Mouse (Mus musculus): ENCODE results near the gene Ap1s1. TPM values are rescaled to one million over a fixed set of nuclear protein-coding genes. Genes with fewer than 3 reads are reported as not detected.

Gene Ap1s1
- polyA plus RNA-seq, 1 experiment = 16.2 TPM

- TF ChIP-seq POLR2A (IDR thresholded peaks at IDR 0.05; ENCODE audit: low read depth, low read length) (no peak), CTCF (IDR thresholded peaks at IDR 0.05; ENCODE audit: extremely low read depth, insufficient read depth, insufficient read length, insufficient replicate concordance) (no peak)
- no peak overlapping the region for H3K27ac ChIP-seq (ENCODE audit: insufficient read depth, low read length)
- 74% methylated on average over 6 of the region's 6 CpGs for WGBS
- no peaks in the 10 kb centered on the region for H3K27me3 ChIP-seq (ENCODE audit: control insufficient read depth, insufficient read depth, low read length)
- H3K36me3 ChIP-seq (ENCODE audit: control insufficient read depth, insufficient read depth, low read length) = no peaks in the 10 kb centered on the region
- H3K4me1 ChIP-seq (ENCODE audit: control insufficient read depth, insufficient read depth, insufficient read length) = no peaks in the 10 kb centered on the region
- DNase-seq (ENCODE audit: low read depth in 1 of 2, low spot score in 2 of 2) = no peak
- no peak overlapping the region for H3K4me3 ChIP-seq (ENCODE audit: extremely low read depth, insufficient read depth, insufficient read length)
These were observed 5.2 kb upstream of the Ap1s1 start for GRCm38 (mm10) chr5:137051125-137051524.

DNA sequence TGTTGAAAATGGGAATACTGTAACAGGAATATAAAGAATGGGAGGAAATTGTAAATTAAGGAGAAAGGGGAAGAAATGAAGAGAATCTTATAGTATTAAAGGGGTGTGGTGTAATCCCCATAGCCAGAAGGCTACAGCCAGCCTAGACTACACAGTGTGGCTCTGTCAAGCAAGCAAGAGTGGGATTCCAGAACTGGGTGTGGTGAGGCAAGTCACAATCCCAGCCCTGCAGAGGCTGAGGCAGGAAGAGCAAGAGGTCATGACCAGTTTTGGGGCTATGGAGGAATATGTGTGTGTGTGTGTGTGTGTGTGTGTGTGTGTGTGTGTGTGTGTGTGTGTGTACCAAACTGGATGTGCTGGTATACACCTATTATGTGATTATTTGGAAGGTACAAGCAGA, 1.1 kb upstream of the Ap1s1 start:
- Histone ChIP-seq H3K4me3 (ENCODE audit: extremely low read depth, insufficient read depth, insufficient read length) (no peak overlapping the region), H3K27ac (ENCODE audit: insufficient read depth, low read length) (no peak overlapping the region), H3K27me3 (ENCODE audit: control insufficient read depth, insufficient read depth, low read length) (no peaks in the 10 kb centered on the region), H3K36me3 (ENCODE audit: control insufficient read depth, insufficient read depth, low read length) (peaks cover 3% of the 10 kb centered on the region), H3K4me1 (ENCODE audit: control insufficient read depth, insufficient read depth, insufficient read length) (peaks cover 6% of the 10 kb centered on the region; the same call in 1 of the 2 replicates)
- no peak for TF ChIP-seq POLR2A (IDR thresholded peaks at IDR 0.05; ENCODE audit: low read depth, low read length)
- no peak for TF ChIP-seq CTCF (IDR thresholded peaks at IDR 0.05; ENCODE audit: extremely low read depth, insufficient read depth, insufficient read length, insufficient replicate concordance)
- DNase-seq (ENCODE audit: low read depth in 1 of 2, low spot score in 2 of 2) = no peak

DNA sequence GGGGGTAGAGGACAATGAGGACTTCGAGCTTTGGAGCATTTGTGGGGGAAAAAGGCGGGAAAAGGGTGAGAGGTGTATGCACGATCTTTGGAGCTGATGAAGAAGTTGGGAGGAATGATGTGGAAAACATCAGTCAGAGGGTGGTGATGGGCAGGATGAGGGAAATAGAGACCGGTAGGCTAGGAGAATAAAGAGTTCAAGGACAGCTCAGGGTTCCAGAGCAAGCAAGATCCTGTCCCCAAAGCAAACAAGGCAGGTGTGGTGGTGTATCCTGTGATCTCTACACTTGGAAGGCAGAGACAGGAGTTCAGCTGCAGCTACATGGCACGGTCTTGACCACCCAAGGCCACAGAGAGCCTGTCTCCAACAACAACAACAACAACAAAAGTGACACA, 386 bp upstream of the Ap1s1 start:
- H3K4me1 ChIP-seq (ENCODE audit: control insufficient read depth, insufficient read depth, insufficient read length) = peaks cover 6% of the 10 kb centered on the region; the same call in 1 of the 2 replicates
- peaks cover 7% of the 10 kb centered on the region for H3K36me3 ChIP-seq (ENCODE audit: control insufficient read depth, insufficient read depth, low read length)
- H3K27me3 ChIP-seq (ENCODE audit: control insufficient read depth, insufficient read depth, low read length) = no peaks in the 10 kb centered on the region
- DNase-seq (ENCODE audit: low read depth in 1 of 2, low spot score in 2 of 2) = no peak
- WGBS = 26% methylated on average over 5 of the region's 5 CpGs
- TF ChIP-seq CTCF (IDR thresholded peaks at IDR 0.05; ENCODE audit: extremely low read depth, insufficient read depth, insufficient read length, insufficient replicate concordance) (no peak), POLR2A (IDR thresholded peaks at IDR 0.05; ENCODE audit: low read depth, low read length) (no peak)
- H3K4me3 ChIP-seq (ENCODE audit: extremely low read depth, insufficient read depth, insufficient read length) = no peak overlapping the region; the same call in 1 of the 2 replicates
- H3K27ac ChIP-seq (ENCODE audit: insufficient read depth, low read length) = no peak overlapping the region

GRCm38 (mm10) chr5:137043997-137044396, 1.9 kb downstream of the Ap1s1 start:
- Histone ChIP-seq H3K27me3 (ENCODE audit: control insufficient read depth, insufficient read depth, low read length) (no peaks in the 10 kb centered on the region), H3K36me3 (ENCODE audit: control insufficient read depth, insufficient read depth, low read length) (peaks cover 12% of the 10 kb centered on the region), H3K27ac (ENCODE audit: insufficient read depth, low read length) (no peak overlapping the region), H3K4me1 (ENCODE audit: control insufficient read depth, insufficient read depth, insufficient read length) (peaks cover 6% of the 10 kb centered on the region; the same call in 1 of the 2 replicates), H3K4me3 (ENCODE audit: extremely low read depth, insufficient read depth, insufficient read length) (no peak overlapping the region)
- WGBS = 95% methylated on average over 7 of the region's 7 CpGs
- DNase-seq (ENCODE audit: low read depth in 1 of 2, low spot score in 2 of 2) = no peak
- TF ChIP-seq POLR2A (IDR thresholded peaks at IDR 0.05; ENCODE audit: low read depth, low read length) (no peak), CTCF (IDR thresholded peaks at IDR 0.05; ENCODE audit: extremely low read depth, insufficient read depth, insufficient read length, insufficient replicate concordance) (no peak)

DNA sequence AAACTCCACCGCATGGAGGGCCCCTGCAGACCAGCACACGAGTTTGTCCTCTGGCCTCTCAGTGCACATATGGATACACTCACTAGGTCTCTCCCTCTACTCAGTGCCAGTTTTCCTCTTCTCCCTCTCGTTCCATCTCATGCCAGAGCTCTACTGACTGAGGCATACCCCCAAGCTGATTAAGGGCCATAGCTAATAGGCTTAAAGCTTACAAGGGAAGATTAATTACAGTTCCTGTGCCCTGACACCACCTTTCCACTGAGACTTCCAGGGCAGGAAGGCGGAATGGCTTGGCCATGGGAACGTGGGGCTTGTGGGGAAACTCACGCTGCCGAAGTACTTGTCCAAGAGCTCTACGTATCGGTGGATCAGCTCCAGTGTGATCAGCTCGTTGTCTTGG, 4.5 kb downstream of the Ap1s1 start:
- no peak for DNase-seq (ENCODE audit: low read depth in 1 of 2, low spot score in 2 of 2)

GRCm38 (mm10) chr5:137039453-137039852, 6.5 kb downstream of the Ap1s1 start:
- 93% methylated on average over 10 of the region's 10 CpGs for WGBS
- peaks cover 26% of the 10 kb centered on the region for H3K36me3 ChIP-seq (ENCODE audit: control insufficient read depth, insufficient read depth, low read length)
- H3K4me3 ChIP-seq (ENCODE audit: extremely low read depth, insufficient read depth, insufficient read length) = no peak overlapping the region
- H3K4me1 ChIP-seq (ENCODE audit: control insufficient read depth, insufficient read depth, insufficient read length) = no peaks in the 10 kb centered on the region
- no peaks in the 10 kb centered on the region for H3K27me3 ChIP-seq (ENCODE audit: control insufficient read depth, insufficient read depth, low read length)
- DNase-seq (ENCODE audit: low read depth in 1 of 2, low spot score in 2 of 2) = no peak
- H3K27ac ChIP-seq (ENCODE audit: insufficient read depth, low read length) = no peak overlapping the region
- no peak for TF ChIP-seq POLR2A (IDR thresholded peaks at IDR 0.05; ENCODE audit: low read depth, low read length)
- TF ChIP-seq CTCF (IDR thresholded peaks at IDR 0.05; ENCODE audit: extremely low read depth, insufficient read depth, insufficient read length, insufficient replicate concordance) = no peak

More for the DNA sequence above, 4.5 kb downstream of the Ap1s1 start:
- no peak overlapping the region for H3K4me3 ChIP-seq (ENCODE audit: extremely low read depth, insufficient read depth, insufficient read length)
- WGBS = 91% methylated on average over 10 of the region's 10 CpGs
- peaks cover 6% of the 10 kb centered on the region; the same call in 1 of the 2 replicates for H3K4me1 ChIP-seq (ENCODE audit: control insufficient read depth, insufficient read depth, insufficient read length)
- H3K36me3 ChIP-seq (ENCODE audit: control insufficient read depth, insufficient read depth, low read length) = peaks cover 26% of the 10 kb centered on the region
- no peak overlapping the region for H3K27ac ChIP-seq (ENCODE audit: insufficient read depth, low read length)
- H3K27me3 ChIP-seq (ENCODE audit: control insufficient read depth, insufficient read depth, low read length) = no peaks in the 10 kb centered on the region
- TF ChIP-seq CTCF (IDR thresholded peaks at IDR 0.05; ENCODE audit: extremely low read depth, insufficient read depth, insufficient read length, insufficient replicate concordance) (no peak), POLR2A (IDR thresholded peaks at IDR 0.05; ENCODE audit: low read depth, low read length) (no peak)

DNA sequence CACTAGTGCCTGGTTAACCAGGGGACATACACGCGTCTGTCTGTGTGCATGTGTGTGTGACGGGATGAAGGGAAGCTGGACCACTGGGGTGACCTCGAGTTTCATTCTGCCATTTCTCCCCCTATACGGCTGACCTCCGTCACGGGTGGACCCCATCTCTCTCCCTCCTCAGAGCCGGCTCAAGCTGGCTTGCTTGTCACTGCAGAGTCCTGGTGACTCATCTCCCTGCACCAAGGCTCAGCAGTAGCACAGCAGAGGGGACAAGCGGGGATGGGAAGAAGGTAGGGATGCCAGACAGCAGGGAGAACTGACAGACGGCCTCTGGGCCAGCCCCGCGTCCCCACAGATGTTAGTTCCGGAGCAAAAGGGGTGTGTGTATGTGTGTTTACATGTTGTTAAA, 9.7 kb downstream of the Ap1s1 start:
- Histone ChIP-seq H3K36me3 (ENCODE audit: control insufficient read depth, insufficient read depth, low read length) (peaks cover 18% of the 10 kb centered on the region), H3K27me3 (ENCODE audit: control insufficient read depth, insufficient read depth, low read length) (peaks cover 9% of the 10 kb centered on the region), H3K4me3 (ENCODE audit: extremely low read depth, insufficient read depth, insufficient read length) (no peak overlapping the region), H3K27ac (ENCODE audit: insufficient read depth, low read length) (no peak overlapping the region), H3K4me1 (ENCODE audit: control insufficient read depth, insufficient read depth, insufficient read length) (peaks cover 17% of the 10 kb centered on the region)
- DNase-seq (ENCODE audit: low read depth in 1 of 2, low spot score in 2 of 2) = no peak
- TF ChIP-seq CTCF (IDR thresholded peaks at IDR 0.05; ENCODE audit: extremely low read depth, insufficient read depth, insufficient read length, insufficient replicate concordance) (no peak), POLR2A (IDR thresholded peaks at IDR 0.05; ENCODE audit: low read depth, low read length) (no peak)
- 92% methylated on average over 13 of the region's 13 CpGs for WGBS

All from spleen, adult 2 months (tissue).